Mouse (Mus musculus): Measurements from ENCODE around the gene Smyd1.

The Smyd1 gene

DNA sequence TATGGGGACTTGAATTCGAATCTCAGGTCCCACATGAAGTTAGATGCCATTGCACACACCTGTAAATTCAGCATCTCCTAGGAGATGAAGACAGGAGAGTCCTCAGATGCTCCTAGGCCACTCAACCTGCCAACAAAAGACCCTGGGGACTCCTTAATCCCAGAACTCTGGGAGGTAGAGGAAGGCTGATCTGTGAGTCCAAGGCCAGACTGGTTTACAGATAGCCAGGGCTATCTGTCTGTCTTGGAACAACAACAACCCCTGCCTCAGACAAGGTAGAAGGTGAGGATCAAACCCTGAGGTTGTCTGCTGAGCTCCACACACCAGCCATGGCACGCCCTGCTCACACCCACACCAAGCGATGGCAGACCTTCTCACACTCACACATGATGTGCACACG, 62.9 kb downstream of the Smyd1 start:
- no peak for DNase-seq (ENCODE audit: low spot score)

DNA sequence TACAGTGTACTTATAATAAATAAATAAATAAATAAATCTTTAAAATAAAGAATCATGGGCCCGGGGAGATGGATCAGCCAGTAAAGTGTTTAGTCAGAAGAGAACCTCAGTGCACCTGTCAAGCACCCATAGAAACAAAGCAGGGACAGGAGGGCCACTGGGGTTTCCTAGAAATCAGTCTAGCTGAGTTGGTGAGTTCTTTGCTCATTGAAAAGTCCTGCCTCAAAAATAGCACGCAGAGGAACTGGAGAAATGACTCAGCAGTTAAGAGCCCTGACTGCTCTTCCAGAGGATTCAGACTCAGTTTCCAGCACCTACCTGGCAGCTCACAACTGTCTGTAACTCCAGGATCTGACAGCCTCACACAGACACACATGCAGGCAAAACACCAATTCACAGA, 63.5 kb downstream of the Smyd1 start:
- DNase-seq (ENCODE audit: low spot score) = no peak

DNA sequence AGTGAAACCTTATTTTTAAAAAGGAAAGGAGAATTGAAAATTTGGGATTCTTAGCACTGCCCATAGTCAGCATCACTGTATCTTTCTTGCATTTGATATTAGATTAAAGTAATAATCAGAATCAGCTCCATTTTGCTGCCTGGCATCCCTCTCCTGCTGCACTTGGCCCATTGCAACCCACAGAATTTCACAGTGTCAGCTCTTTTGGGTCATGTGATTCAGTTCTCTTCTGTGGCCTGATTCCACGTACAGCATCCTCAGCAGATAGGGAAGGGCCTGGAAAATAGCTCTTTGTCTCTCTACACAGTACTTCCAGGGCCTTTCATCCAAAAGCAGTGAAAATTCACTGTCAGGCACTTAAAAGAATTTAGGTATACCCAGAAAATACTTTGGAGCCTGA, 64.7 kb downstream of the Smyd1 start:
- no peak for DNase-seq (ENCODE audit: low spot score)

DNA sequence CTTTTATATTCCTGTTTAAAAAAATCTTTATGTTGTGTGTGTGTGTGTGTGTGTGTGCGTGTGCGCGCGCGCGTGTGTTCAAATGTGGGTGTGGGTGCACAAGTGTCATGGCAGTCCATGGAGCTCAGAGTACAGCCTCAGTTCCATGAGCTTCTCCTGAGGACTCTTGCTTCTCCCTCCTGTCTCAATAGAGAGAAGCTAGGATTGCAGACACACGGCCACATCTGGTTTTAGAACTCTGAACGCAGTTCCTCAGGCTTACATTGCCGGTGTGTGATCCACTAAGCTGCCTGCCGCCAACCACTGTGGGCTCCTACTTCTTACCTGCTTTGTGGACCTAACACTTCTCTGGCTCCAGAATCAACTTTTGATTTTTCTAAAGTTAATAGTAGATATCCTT, 65.9 kb downstream of the Smyd1 start:
- no peak for DNase-seq (ENCODE audit: low spot score)

DNA sequence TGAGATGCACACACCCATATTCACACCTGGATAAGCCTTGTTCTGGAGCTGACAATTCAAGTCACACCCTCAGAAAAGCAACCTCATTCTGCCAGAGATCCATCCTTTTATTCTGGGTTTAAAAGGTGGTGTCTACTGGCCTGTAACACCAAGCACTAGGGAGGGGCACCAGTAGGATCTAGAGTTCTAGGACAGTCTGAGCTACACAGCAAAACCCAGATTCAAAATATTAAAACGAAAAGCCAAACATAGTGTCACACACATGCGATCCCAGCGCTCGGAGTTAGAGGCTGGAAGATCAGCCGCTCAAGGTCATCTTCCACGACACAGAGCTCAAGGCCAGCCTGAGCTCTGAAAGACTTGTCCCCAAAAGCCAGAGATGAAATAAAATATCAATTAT, 67.6 kb downstream of the Smyd1 start:
- no peak for DNase-seq (ENCODE audit: low spot score)

DNA sequence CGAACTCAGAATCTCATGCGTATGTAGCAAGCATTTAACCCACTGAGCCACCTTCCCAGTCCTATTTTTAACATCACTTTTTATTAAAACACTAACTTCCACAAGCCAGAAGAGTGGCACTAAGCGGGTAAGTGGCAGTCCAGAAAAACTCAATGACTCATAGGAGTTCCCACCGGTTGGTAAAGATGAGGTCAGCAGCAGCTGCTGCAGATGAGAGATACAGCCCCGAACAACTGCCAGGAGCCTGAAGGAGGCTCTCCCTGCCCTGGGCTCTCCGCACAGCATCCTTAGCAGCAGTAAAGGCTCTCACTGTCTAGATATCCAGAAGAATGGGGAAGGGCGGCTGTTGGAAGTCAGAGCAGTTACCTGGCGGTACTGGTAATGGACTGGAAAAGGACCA, 71.1 kb downstream of the Smyd1 start:
- no peak for DNase-seq (ENCODE audit: low spot score)

DNA sequence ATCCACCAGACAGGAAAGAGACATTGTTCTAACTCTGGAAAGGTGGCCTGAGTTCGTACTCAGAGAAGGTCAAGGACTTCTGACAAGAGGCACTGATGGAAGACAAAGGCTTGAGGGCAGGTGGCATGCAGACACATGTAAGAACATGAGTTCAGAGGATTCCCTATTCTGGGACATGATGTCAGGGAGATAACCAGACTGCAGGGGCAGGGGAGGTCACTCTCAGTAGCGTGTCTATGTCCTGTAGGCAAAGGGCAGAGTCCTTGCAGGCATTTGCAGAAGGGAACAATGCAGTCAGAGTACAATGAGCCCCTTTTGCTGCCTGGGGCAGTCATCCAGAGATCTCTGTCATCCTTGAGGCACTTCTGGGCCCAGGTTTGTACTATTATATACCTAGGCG, 72.4 kb downstream of the Smyd1 start:
- no peak for DNase-seq (ENCODE audit: low spot score)

DNA sequence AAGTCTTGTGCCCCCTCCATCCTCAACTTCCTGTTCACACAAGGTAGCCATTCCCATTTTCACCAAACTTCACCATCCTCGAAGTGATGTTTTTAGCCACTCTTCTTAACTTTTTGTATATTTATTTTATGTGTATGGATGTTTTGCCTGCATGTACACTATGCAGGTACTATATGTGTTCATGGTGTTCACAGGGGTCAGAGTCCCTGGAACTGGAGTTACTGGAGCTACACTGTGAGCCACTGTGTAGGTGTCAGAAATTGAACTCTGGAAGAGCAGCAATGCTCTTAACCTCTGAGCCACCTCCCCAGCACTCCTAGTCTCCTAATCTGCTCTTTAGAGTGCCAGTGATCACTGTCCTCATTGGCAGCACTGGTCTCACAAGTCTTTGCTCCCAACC, 73.6 kb downstream of the Smyd1 start:
- no peak for DNase-seq (ENCODE audit: low spot score)

DNA sequence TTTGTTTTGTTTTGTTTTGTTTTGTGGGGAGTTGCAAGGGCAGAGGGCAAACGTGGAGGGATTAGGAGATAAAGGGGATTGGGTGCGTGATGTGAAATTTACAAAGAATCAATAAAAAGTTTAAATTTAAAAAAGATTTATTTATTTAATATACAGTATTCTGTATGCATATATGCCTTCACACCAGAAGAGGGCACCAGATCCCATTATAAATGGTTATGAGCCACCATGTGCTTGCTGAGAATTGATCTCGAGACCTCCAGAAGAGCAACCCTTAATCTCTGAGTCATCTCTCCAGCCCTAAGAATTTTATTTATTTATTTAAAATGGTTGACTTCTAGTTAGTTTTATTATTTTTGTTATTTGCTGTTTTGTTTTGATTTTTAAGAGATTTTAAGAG, 78.8 kb downstream of the Smyd1 start:
- no peak for DNase-seq (ENCODE audit: low spot score)

DNA sequence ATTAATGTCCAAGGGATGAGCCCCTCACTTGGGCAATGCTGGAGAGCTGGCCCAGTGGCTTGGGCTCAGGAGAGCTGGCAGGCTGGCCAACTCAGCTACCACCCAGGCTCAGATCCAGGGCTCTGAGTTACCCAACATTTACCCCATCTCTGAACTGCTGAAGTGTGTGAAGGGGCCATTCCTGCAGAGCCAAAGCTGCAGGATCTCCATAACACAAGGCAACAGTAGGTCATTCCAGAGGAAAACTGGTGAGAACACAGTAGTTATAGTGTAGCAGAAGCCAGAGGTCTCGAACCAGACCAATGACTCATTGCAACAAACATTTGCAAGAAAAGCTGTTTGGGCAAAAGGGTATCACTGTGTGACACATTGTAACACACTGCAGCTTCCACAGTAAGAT, 79.2 kb downstream of the Smyd1 start:
- no peak for DNase-seq (ENCODE audit: low spot score)

DNA sequence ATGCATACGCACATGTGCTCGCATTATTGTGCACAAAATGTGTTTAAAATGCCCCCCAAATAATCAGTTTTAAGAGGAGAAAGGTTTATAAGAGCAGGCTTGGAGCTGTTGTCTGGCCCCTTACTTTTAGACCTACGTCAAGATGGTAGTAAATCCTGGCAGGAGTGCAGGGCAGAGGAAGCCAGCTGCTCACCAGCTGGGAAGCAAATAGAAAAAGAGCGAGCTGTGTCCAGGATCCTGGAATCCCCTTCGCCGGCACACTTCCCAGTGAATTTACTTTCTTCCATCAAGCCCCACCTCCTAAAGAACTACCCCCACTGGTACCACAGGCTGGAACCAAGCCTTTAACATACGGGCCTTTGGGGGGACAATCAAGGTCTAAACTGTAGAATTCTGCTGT, 81.2 kb downstream of the Smyd1 start:
- no peak for DNase-seq (ENCODE audit: low spot score)

DNA sequence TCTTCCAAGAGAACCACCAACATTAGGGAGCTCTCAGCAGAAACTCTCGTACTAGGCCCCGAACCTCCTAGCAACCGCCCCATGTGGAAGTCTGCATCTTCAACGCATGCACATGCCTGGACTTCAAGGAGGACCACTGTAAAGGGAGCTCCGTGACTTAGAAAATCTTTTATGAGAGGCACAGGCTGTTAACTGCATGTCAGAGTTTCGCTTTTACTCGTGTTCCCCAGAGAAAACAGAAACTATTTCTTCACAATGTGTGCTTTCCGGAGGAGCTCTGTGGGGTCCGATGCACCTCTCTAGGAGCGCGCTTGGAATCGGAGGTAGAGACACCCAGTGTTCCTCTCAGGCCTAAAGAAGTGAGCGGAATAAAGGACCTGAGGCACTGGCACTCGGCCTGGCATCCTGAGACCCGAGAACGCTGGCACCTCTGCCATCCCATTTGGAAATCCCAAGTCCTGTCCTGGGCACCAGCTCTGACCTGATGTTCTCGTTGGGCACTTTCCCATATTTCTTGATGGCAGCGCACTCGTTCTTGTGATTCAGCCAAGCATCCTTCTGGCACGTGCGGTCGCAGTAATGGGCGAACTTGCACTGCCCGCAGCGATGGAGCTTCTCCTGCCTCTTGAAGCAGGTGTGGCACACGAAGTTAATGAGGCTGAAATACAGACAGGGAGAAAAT, 82.8 kb downstream of the Smyd1 start:
- no peak for DNase-seq (ENCODE audit: low spot score)

DNA sequence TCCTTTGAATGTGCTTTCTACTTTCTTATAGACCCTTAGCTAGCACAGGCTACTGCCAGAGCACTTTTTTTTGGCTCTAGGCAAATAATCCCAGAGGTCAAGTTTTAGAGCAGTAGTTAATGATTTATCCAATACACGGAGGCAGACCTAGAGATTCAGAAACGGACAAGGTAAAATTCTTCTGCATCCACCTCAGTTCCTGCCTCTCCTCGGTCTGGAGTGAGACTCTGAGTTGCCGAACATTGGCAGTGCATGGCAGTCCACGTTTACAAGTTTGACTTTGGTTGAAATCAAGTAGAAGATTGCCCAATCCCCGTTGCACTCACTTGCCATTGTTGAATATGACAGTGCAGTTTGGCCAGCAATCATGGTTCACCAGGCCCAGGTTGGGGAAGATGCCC, 85.0 kb downstream of the Smyd1 start:
- no peak for DNase-seq (ENCODE audit: low spot score)

DNA sequence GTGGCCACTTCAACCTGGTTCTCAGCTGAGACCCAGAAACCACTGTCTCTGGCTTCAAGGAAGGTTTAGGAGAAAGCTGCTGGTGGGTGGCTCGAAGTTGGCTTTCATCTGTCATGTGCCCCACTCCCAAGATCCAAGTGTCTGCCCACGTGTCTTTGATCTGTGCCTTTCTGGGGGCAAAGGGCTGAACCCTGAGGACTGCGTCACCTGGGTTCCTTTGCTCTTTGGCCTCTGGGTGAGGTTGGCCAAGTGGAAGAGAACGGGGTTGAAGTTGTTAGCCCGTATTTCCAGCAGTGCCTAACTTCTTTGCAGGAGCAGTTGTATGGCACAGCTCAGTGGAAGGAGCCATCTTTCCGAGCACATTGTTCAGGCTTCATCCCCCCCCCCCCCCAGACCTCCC, 85.5 kb downstream of the Smyd1 start:
- no peak for DNase-seq (ENCODE audit: low spot score)

DNA sequence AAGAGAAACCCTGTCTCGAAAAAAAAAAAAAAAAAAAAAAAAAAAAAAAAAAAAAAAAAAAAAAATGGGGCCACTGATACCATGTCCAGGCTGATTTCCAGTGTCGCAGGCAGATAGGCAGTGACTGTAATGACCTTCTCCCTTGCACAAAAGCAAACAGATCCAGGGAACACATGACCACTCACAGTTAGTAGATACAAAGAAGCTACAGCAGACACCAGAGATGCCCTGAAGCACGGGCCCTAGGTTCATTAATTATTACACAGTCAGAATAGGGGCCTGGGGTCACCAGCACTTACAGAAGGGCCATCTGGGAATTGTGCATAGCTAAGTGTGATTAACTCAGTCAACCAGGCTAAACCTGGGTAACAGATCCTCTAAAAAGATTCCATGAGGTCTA, 86.1 kb downstream of the Smyd1 start:
- no peak for DNase-seq (ENCODE audit: low spot score)

DNA sequence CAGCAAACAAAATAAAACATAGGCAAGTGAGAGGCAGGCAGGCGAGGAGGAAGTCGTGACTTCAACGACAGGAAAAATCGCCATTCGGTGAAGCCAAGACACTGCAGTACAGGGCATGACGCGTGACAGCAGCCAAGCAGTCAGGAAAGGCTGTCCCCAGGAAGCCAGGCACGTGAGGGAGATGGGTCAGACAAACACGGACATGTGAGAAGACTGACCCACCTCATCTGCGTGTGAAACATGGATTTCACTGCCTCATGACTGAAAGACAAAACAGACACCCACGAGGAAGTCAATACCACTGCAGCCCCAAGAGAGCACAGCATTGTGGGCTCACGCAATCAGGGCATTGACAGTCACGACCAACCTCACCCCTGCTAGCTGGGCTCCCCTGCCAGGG, 86.9 kb downstream of the Smyd1 start:
- no peak for DNase-seq (ENCODE audit: low spot score)

DNA sequence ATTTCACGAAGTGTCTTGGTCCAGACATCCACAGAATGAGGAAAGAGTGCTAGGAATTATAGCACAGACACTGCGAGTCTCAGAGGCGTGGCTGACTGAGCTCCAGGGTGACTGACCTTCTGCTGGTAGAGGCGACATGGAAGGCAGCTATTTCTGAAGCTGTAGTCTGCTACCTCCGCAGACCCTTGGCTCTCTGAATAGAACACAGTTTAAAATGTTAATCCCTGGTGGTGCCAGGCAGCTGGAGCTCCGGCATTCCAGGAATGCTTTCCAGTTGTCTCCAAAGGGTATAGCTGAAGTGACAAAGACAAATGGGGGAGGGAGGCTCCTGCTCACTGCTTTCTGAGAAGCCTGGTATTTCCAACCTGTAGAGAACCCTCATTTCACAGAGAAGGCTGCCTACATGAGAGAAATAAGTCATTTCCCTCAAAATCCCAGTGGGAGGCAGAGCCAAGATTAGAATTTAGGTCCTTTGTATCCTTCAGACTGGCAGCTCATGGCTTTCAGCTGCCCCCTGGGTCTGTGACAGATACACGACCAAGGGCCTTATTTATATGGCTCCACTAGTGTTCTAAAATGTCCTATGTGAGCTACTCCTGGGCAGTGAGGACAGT, 94.8 kb downstream of the Smyd1 start:
- DNase-seq (ENCODE audit: low spot score) = peak; percentile 76

DNA sequence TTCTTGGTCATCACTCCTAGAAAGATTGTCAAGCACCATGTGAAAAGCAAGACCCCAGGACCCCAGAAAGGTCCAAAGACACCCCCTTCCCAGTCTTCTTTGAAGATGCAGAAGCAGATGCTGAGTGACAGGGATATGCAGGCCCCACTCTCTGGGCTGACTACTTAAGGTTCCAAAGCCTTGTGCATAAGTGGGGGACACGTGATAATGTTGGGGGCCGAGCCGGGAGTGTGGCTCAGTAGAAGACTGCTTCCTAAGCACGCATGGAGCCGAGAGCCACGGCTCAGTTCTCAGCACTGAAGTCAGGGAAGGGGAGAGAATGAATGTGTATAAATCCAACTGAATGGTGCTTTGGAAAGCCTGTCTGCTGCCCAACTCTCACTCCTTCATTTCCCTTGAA, 95.5 kb downstream of the Smyd1 start:
- DNase-seq (ENCODE audit: low spot score) = no peak

DNA sequence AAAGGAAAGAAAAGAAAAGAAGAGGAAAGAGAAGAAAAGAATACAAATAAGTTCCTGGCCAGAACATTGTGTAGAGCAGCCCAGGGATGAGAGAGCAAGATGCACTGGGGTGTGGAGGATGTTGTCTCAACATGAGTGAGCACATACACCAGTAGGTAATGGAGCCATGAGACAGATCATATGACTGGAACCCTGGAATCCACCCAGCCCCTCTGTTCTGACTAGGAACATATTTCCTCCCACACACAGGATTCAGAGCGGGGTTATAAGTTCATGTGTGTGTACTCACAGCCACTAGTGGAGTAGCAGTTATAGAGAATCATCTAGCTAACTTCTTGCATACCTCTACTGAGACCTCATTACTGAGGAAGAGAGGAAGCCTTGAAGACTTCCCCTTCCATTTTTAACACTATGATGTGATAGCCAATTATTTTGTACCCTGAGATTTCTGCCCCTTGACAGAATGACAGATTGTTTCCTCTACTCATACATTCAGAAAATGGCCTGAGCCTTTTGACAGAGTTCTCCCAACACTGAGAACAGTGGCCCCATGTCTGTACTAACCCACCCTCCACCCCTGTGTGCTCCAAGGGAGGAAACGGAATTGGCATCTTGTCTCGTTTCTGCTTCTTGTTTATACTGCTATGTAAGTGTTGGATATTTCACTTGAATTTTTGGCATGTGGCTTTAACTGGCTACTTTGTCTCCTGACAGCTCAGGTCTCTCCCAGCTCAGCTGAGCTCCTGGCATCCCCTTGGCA, 97.7 kb downstream of the Smyd1 start:
- no peak for DNase-seq (ENCODE audit: low spot score)

DNA sequence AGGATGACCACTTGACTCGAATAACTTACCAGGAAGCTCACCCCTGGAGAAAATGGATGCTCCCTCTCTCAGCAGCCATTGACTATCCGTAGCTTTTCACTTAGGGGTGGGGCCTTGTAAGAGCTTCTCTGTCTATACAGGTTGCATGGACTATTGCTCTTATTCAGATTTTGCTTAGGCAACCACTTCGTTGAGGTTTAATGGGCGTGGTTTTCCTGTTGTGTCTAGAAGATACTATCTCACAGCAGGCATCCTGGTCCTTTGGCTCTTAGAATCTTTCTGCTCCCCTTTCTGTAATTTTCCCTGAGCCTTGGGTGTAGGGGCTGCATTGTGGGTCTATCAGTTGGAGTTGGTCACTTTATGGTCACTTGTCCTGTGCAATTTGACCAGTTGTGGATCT, 100.5 kb downstream of the Smyd1 start:
- no peak for DNase-seq (ENCODE audit: low spot score)

DNA sequence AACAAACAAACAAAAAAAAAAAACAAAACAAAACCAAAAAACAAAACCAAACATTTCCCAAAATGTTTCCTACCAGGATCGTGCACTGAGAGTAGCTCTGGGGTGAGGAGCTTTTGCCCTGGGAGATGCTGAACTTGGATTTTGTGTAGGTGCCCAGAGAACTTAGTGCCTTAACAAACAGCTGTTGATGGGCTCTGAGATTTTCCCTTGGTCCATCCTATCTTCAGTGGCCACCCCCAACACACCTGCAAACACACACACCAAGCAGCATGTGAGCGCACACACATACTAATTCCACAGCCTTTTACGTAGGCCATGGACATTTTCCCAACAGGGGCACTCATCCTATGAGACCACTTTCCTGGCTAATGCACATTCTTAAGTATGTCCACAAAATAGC, 109.6 kb downstream of the Smyd1 start:
- DNase-seq (ENCODE audit: low spot score) = no peak

DNA sequence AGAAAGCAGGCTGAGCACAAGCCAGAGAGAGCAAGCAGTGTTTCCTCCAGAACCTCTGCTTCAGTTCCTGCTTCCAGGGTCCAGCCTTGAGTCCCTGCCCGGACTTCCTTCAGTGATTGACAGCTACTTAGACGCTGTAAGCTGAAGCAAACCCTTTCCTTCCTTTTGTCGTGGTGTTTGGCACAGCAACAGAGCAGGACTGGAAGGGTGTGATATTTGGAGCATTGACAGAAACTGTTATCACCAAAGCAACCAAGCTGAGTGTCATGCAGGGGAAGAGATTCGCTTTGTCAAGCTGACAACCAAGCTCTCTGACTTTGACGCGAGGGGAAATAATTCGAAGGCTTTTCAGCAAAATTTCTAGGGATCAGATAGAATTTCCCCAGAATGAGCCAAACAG, 110.1 kb downstream of the Smyd1 start:
- DNase-seq (ENCODE audit: low spot score) = no peak

DNA sequence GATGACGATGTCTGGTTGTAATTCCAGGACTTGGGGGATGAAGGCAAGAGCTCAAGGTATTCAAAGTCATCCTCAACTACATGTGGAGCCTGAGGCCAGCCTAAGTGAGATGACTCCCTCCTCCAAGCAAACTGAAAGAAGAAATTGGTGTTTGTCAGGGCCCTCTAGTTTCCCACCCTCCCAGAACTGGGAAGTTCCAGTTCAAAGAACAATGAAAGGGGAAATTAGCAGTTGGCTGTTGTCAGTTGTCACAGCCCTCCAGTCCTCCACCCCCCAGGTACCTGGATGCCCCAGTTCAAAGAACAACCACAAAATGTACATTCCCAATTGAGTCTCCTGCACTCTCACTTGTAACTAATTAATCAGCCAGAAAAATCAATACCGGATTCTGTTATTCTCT, 113.3 kb downstream of the Smyd1 start:
- DNase-seq (ENCODE audit: low spot score) = no peak

DNA sequence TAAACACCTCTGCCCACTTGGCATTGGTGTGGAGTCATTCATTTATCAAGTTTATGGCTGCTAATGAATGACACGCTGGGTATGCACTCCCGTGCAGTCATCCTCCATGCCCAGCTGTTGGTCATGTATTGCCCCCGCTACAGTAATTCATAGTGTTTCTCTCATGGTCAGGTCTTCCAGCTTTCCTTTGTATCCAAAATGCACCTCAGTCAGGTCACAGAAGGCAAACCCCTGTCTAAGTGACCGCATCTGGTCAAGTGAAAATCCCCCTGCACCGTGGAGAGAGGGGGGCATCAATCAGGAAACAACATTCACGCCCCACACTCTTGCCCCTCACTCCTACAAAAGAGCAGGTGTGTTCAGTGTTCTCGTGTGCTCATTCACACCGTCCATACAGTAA, 117.9 kb downstream of the Smyd1 start:
- DNase-seq (ENCODE audit: low spot score) = no peak

Data from embryo, embryonic 10 days (tissue).